Mouse (Mus musculus) layer of hippocampus, adult 11-12 months (tissue): ENCODE measurements around the gene Uhmk1.

Experiments used
- DNase-seq: peaks from one replicate; pipeline ENCODE4 v3.0.0; 2022; ENCODE audit warnings: low spot score

Gene Uhmk1

DNA sequence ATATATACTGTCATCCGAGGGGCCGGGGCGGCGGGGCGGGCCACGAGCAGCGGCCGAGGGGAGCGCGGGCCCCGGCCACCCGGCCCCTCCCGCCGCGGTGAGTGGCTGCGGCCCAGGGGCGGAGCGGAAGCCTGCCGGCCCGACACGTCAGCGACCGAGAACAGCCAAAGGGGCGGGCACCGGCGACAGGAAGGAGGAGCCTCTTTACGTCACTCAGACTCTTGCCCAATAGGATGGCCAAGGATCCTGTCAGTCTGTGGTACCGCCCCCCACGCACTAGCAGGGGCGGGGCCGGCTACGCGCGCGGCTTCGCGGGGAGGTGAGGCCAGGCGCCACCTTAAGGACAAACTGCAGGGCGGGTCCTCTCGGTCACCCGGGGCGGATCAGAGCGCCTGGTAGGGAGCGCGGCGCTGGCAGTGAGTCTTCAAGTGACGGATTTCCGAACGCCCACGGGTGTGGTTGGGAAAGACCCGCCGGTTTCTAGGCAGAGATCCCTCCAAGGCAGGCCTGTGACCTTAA lies 40.3 kb downstream of the Uhmk1 start, which contains the start of gene Uap1:
TSS of gene Uap1 (minus strand) at position 144 of the 519 bp plus-strand sequence.
- DNase-seq, result peak; percentile 98

DNA sequence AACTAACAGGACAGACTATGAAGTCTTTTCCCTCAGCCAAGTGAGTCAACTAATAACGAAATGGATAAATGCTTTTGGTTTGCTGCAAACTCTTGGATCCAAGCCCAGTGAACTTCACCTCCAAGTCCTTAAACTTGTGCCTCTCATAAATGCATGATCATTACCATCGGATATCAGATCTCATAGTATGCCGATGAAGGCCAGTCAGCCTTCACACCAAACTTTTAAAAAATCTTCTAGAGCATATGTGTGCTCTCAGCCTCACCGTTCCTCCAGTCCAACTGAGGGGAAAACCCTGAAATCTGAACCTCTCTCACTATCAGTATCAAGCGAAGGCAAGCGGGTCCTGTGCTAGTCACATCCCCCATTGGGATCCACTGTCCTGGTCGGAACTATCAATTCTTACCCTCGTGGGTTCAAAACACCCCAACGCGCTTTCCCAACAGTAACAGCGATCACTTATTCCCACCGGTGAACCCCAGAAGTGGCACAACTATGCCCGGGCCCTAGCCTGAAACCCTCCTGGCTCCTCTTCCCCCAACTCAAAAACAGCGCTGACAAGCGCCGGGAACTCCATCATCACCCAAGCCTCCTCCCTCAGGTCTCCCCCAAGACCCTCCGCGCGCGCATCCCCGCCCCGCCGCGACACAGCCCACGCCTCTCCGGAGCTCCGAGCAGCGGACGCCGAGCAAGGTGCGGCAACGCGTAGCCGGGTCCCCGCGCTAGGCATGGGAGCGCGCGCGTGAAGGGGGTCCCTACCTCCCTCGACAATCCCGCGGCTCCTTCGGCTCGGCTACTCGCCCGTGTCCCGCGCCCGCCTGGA lies 41.0 kb downstream of the Uhmk1 start:
- no peak for DNase-seq

DNA sequence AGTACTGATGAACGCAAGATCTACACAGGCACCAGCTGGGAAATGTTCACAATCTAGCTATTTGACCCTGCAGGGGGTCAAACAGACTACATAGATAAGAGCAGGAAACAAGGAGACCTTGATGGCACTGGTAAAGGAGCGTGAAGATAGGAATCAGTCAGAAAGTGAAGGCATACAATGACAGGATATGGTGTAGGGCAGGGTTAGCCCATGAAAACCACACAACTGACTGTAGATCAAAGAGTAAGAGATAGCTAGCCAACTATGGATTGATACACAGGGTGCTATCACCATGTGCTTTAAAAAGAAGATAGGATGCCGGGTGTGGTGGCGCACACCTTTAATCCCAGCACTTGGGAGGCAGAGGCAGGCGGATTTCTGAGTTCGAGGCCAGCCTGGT lies 47.4 kb downstream of the Uhmk1 start:
- no peak for DNase-seq

DNA sequence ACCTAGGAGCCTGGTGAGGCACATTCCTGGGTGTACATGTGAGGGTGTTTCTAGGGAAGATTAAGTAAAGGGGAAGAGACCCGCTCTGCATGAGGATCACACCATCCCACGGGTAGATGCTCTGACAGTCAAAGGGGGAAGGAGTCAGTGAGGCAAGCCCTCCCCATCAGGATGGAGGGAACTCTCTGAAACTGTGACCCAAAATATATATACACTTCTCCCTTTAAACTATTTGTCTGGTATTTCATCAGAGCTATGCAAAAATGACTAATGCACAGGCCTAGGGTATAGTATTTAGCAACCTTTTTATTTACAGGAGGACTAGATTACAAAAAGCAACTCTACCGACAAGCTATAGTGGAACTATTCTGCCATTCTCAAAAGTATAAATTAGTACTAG lies 50.3 kb downstream of the Uhmk1 start:
- DNase-seq, result no peak

DNA sequence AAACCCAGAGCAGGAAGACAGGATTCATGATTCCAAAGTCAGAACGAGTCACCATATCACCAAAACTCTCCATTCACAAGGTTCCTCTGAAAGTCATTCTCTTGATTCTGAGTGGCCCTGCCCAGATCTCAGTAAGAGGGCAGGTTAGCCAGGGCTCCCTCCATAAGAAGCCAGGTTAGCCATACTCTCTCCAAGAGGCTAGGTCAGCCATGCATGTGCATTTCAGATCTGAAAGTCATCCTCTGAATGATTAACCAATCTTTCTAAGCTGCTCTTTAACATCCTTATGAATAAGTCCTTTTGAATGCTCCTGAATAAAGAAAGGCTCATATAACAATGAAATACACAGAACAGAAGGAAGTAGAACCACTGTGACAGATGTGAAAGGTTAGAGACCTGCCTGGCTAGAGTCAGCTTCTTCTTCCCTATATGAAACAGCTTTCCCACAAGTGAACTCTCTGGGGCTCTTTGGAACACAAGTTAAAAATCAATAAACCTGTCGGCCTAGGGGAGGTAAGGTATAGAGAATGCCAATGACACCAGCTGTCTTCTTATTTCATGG lies 51.1 kb downstream of the Uhmk1 start:
- no peak for DNase-seq

DNA sequence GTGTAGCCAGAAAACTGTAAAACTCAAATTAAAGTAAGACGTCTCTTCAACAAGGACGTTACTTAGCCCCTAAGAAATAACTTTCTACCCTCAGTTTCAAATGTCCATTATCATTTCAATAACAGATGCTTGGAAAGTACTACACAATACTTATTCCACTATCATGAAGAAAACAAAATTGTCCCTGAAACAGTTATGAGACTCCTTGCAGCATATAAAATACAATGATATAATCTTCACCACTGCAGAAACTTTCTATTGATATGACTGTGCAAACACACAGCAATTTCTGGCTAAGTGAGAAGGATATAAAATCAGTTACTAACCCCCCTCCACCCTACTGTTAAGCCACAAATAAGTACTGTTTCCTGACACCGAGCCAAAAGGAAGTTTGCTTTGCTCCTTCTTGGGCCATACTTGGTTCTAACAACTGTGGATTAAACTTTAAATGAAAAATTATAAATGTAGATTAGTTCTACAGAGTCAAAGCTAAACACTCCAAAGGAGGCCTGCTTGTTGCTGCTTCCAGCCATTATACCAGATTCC lies 51.7 kb downstream of the Uhmk1 start:
- DNase-seq, result no peak

DNA sequence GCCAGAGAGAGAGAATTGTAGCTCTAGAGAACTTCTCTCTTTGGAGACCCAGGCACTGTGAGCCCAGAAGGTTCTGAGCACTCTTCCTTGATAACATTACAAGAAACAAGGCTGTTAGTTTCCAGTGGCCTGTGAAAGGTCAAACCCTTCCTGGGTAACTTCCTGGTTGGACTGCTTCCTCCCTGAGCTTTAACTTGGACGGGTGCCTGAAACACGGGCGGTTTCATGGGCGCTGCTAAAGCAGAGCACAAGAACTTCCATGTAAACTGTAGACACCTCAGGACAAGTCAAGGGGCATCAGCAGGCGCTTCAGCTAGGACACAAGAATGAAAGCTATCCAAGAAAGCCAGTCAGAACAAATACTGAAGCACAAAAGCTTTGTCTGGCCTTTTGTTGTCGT lies 53.3 kb downstream of the Uhmk1 start:
- no peak for DNase-seq

DNA sequence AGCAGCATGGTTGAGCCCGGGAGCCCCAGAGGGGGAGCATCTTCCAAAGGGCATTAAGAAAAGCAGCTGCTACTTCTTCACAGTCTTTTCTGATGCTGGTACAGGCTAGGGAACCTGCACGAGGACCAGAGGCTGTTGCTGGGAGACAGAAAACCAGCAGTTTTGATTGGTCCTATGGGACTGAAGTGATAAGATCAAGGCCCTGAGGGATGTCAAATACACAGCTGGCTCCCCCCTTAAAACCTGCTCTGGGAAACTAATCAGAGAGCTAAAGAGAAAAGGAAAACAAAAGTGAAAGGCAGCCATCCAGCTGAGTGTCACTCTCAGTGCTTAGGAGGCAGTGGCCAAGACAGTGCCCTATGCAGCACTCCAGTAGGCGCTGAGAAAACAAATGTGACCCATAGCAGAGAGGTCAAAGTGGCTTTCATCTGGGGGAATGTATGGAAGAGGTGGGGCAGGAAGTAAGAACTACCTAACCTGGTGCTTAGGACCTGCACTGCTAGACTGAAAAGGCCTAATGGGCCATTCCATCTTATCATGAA lies 54.7 kb downstream of the Uhmk1 start:
- no peak for DNase-seq

DNA sequence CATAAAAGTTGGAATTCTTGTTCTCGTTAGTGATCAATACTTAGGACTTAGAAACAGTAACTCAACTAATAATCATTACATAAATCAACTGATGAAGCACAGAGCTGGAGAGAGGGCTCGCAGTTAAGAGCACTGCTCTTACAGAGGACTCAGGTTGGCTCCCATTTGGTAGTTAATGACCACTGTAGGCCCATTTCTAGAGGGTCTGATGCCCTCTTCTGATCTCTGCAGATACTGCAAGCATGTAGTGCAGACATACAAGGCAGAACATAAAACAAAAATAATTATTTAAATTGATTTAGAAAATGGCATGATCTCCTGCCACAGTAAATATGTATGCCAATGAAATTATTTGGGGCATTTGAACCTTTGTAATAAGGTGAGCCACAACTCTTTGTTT lies 55.5 kb downstream of the Uhmk1 start:
- no peak for DNase-seq

DNA sequence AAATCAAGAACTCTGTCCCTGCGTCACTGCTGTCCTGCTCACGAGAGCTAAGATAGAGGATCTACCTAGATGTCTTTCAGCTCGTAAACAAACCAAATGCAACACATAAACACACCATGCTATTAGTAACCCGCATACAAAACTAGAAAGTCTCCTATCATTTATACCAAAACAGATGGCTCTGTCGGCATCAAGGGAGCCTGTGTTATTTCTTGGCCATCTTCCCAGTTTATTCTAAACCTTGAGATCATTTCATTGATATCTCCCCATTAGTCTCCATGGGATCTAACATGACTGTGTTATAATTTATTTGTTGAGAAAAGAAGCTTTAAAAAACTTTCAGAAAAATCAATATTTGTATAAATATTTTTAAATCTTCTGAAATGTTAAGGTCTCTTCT lies 59.4 kb downstream of the Uhmk1 start:
- no peak for DNase-seq

DNA sequence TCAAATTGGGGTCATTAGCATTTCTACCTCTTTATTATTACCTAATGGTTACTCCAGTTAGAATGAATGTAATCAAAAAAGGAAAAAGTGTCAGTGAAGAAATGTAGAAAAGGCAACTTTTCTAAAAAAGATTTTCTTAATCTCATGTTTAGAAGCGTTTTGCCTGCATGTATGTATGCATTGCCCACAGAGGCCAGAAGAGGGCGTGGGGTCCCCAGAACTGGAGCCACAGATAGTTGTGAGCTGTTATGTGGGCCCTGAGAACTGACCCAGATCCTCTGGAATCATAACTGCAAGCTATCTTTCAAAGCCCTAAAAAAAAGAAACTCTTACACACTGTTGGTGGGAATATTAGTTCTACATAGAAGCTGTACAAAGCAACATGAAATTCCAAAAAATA lies 59.9 kb downstream of the Uhmk1 start:
- DNase-seq, result no peak

DNA sequence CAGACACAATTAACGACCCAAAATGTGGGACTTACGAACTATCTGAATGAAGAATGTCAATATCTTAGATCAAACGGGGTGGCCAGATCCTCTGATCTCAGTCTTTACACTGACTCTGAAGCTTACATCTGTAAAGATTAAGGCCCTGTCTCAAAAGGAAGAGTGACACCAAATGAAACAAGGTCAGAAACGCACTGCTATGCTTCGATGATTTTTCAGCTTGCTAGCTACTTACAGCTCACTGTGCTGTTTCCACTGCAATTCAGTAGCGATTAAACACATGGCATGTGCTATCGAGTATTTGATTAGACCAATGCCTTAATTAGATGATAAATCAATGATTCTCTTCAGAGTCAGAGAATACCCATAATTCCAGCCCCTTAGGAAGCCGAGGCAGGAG lies 61.2 kb downstream of the Uhmk1 start:
- no peak for DNase-seq

DNA sequence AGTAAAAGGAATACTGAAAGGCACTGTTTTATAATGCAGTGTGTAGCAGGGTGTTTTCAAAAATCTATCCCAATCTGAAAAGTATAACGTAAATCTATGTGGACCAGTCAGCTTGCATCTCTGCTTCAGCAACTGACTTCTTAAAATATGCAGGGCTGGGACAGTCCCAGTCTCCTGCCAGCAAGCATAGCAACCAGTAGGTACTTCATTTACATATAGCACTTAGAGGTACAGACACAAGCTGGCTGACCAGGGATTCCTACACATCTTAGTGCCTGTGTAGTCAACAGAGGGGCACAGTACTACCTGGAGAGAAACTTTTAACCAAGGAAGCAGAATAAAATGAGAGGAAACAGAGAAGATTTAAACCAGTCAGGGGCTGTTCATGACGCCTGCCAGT lies 62.6 kb downstream of the Uhmk1 start:
- no peak for DNase-seq

DNA sequence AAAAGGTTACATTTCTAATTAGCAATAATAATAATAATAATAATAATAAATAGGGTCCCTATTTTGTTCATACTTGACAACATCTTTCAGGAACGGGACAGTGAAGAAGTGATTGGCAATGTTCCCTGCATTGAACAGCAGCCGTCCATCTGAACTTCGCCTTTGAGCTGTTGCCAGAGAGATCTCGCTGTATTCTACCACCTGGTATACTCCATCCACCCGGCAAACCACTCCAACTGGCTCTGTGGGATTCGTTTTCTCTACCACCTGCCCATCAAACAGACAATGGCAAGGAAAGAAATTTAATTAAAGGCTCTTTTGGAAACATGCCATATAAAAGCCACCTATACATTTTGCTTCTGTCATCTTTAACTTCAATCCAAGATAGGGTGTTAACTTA lies 64.3 kb downstream of the Uhmk1 start:
- DNase-seq, result no peak

DNA sequence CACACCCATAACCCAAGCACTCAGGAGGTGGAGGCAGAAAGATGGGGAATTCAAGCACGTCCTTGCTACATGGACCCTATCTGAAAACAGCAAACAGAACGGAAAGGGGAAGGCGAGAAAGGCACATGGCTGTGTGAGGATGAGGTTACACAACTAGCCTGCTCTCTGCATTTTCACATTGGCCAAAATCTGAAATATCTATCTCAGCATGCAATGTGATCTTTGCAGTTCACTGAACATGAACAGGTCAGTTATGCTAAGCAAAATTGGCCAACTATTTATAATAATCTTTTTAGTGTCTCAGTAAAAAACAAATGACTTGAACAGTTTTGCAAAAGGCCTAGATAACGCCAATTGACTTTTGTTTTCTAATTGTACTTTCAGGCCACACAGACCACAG lies 65.4 kb downstream of the Uhmk1 start:
- DNase-seq, result no peak

DNA sequence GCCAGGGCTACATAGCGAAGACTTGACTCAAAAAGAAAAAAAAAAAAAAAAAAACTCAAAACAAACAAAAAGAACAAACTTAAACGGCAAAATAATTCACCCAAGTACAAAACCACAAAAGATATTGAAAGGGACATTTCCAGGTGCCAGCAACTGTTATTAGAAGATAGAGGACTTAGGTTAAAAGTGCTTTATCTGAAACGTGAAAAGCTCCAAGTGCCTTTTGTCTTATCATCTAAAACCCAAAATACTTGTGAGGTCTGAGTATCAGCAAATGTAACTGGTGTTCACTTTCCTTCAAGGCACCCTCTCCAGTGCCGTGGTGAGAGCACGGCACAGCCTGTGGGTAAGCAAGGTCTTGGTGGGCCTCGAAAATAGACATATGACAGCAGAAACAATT lies 66.7 kb downstream of the Uhmk1 start:
- DNase-seq, result no peak

DNA sequence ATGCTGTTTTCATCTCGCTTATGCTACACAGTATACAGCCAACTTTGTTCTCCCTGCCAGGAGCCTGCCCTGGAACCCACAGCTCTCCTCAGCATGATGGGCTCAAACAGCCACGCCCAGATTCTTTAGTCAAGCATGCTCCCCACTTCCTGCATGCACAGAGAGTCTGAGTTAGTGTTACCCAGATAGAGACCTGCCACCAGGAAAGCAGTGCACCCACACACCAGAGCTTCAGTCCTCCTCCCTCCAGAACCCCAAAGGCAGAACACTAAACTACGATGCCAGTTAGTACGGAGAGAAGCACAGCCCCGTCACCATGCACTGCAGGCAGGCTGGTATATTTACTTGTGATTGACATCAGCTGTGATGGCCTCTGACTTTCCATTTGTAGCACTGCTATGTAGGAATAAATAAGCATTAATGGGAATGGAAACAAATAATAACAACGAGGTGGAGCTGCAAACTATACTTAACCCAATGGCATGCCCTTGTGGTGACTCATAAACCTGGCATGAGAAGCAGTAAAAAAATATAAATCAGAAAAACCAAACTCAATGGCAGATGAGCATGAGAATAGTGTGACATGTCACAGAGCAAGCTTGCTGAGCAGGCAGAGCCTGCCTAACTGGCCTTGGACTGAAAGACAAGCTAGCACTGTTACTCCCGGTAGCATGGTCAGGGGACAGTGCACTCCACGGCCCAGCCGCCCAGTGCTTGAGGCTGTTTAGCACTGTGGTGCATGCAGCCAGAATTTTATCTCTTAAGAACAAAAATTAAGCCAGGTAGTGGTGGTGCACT lies 67.3 kb downstream of the Uhmk1 start:
- no peak for DNase-seq

DNA sequence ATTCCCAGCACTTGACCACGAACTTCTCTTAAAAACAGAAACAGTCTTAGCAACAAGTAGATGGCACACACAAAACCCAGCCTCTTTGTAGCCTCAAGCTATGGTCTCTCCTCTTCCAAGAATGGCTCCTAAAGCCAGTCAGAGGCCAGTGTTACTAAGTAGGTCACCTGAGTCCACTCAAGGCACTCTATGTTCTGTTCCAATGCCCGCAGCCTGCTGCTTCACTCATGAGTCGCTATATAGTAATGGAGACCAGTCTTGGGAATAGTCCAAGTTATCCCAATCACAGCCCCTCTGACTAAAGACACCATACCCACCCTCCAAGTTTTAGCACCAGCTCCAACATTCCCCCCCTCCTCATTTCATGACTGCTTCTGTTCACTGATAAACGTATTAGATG lies 69.6 kb downstream of the Uhmk1 start:
- no peak for DNase-seq
